Mouse (Mus musculus): ENCODE measurements around the gene Zic4.

Gene Zic4

GRCm38 (mm10) chr9:91404229-91404628 lies 42.0 kb downstream of the Zic4 start:
- WGBS = 10% methylated on average over 13 of the region's 13 CpGs

- 4% methylated on average over 27 of the region's 27 CpGs for WGBS
Observed at GRCm38 (mm10) chr9:91404905-91405752, 42.9 kb downstream of the Zic4 start.

GRCm38 (mm10) chr9:91405753-91406178 lies 43.6 kb downstream of the Zic4 start:
- 3% methylated on average over 16 of the region's 16 CpGs for WGBS

GRCm38 (mm10) chr9:91406258-91406763 lies 44.1 kb downstream of the Zic4 start:
- WGBS = 6% methylated on average over 6 of the region's 6 CpGs

- WGBS = 6% methylated on average over 3 of the region's 3 CpGs
Observed at GRCm38 (mm10) chr9:91409771-91410170, 47.6 kb downstream of the Zic4 start.

GRCm38 (mm10) chr9:91414007-91414661 lies 51.9 kb downstream of the Zic4 start:
- 28% methylated on average over 12 of the region's 12 CpGs for WGBS

- WGBS = 3% methylated on average over 18 of the region's 18 CpGs
Observed at GRCm38 (mm10) chr9:91420441-91420840, 58.2 kb downstream of the Zic4 start.

All from cerebral cortex, adult 2 months (tissue).